Mouse (Mus musculus): Measurements from ENCODE around the gene Mettl5.

The Mettl5 gene

DNA sequence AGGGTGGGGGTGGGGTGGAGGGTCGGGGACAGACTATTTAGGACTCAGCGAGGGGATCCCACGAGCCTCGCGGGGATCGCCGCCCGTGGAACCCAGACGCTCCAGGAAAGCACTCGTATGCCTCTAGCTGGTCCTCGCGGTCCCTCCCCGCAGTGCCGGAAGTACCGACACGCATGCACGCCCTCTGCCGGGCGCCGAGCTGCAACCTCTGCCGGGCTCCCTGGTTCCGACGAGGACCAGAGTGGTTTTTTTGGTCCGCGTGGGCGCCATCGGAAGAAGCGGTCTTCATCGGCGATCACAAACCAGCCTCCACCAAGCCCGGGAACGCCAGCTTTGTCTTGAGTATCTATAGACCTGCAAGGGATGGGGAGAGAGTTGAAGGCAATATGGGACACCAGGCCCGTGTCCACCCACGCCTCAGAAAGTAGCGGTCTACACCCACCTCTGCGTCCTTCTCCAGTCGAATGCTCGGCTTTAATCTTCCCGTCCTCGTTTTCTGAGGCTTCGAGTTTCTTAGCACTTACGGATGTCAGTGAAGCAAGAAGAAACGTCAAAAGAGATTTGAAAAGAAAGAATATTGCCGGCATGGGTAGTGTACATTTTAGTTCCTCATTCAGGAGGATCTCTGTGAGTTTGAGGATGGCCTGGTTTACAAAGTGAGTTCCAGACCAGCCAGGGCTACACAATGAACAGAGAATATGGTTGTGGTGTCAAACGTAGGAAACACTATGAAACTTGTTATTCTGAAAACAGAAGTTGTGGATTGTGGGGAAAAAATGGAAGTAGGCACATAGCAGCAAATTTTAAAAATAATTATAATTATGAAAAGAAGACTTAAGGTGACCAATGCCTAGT is at the start of gene Mettl5:
TSS of gene Mettl5 (minus strand) at position 165 of the 855 bp plus-strand sequence.
- WGBS: 1% methylated on average over 45 of the region's 45 CpGs

DNA sequence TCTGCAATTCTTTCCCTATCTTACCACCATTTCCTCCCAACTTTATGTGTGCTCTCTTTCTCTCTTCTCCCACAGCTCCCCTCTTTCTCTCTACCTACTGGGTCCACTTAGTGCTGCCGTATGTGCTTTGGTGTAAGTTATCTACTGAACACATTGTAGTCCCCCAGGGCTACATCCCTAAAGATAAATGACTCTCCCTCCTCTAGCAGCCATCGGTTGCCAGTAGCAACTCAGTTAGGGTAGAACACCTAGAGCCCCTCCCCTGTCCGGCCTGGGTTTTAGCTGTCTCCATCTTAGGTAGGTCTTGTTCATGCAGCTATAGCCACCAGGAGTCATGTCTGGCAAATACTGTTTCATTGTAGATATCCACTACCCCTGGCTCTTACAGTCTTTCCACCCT is 39.5 kb upstream of the Mettl5 start:
- WGBS: 90% methylated on average over 3 of the region's 3 CpGs

DNA sequence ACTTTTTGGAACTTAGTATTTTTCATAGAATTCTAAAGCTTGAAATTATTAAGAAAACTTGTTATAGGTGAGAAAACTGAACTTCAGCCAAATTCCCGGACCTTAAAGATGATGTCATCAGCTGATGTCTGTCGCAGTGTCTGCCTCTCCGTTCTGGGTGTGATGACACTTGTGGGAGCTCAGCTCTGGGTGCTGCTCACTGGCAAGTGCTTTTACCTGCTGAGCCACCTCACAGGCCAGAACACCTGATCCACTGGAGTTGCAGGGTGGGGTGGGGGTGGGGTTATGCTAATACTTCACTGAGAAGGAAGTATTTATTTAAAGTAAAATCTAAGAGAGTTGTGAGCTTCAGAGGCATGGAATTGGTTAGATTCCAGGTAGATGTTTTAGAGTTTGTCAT is 31.9 kb upstream of the Mettl5 start:
- 64% methylated on average over 3 of the region's 3 CpGs for WGBS

DNA sequence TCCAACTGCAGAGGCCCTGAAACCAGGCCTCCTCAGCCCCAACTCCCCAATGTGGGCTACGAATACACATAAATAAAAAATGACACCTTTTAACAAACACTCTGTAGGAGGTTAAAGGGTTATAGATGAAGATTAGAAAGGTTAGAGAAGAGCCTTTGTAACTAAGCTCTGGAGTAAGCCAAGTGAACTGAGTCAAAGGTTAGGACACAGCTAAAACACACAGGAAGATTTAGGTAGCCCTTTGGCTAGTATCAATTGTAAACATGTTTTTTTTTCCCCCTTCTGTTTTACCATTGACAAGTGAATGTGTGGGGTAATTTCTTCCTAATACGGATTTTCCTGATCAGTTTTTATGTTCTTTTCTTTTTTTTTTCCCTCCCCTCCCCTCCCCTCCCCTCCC is 27.4 kb upstream of the Mettl5 start:
- WGBS: 59% methylated on average over 2 of the region's 2 CpGs

DNA sequence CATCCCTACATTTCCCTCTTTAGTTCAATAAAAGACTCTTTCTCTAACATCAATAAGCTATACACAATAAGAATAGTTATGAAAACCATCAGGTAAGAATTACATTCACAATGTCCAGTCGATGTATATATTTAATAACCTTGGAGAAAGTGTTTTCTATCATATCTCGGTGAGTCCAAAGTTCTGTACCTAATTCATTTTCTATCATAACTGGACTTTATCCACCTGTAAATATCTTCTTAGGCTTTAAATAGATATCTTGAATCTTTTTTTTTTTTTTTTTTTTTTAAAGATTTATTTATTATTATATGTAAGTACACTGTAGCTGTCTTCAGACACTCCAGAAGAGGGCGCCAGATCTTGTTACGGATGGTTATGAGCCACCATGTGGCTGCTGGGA is 22.0 kb upstream of the Mettl5 start:
- 85% methylated on average over 4 of the region's 4 CpGs for whole genome bisulfite sequencing

DNA sequence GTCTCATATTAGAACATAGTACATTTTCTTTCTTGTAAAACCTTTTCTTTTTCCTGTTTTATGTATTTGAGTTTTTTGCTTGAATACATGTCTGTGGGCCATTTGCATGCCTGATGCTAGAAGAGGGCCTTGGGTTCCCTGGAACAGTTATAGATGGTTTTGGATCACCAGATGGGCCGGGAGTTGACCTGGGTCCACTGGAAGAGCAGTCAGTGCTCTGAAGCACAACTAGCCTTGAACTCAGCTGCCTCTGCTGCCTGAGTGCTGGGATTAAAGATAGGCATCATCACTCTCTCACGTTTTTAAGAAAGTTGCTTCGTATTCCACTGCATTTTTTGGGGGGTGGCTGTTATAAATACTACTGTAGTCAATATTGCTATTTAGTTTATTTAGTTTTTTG is 18.1 kb upstream of the Mettl5 start:
- WGBS: 73% methylated on average over 3 of the region's 3 CpGs

DNA sequence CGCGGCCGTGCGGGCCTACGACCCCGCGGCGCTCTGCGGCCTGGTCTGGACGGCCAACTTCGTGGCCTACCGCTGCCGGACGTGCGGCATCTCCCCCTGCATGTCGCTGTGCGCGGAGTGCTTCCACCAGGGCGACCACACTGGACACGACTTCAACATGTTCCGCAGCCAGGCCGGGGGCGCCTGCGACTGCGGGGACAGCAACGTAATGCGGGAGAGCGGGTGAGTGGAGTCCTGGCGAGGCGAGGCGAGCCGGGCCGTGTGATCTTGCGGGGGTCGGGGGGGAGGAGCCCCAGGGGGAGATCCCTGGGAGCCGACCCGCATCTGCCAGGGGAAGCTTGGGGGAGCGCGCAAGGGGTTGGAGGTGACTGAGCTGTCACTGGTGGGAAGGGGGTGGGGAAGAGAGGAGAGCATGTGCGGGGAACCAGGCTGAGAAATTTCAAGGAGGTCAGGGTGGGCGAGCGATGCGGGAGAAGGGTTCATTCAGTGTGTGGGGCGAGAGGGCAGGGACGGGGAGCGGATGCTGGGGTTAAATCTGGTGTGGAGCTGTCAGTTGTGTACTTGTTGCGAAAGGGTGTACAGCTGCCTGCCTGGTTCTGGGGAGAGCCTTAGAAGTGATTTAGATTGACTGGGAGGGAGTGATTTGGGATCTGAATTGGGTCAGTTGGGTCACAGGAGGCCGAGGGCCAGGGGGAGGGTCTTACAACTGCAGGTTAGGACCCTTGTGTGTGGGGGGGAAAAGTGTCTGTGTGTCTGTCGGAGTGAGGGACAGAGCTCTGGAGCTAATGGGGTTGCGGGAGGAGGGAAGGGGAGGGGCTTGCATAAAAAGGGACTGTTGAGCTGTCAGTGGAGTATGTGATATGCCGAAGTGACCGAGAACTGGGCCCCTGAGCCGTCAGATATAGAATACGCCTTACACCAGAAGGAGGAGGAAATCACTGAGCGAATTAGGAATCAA is 12.5 kb upstream of the Mettl5 start:
- WGBS: under 1% methylated on average over 55 of the region's 55 CpGs

DNA sequence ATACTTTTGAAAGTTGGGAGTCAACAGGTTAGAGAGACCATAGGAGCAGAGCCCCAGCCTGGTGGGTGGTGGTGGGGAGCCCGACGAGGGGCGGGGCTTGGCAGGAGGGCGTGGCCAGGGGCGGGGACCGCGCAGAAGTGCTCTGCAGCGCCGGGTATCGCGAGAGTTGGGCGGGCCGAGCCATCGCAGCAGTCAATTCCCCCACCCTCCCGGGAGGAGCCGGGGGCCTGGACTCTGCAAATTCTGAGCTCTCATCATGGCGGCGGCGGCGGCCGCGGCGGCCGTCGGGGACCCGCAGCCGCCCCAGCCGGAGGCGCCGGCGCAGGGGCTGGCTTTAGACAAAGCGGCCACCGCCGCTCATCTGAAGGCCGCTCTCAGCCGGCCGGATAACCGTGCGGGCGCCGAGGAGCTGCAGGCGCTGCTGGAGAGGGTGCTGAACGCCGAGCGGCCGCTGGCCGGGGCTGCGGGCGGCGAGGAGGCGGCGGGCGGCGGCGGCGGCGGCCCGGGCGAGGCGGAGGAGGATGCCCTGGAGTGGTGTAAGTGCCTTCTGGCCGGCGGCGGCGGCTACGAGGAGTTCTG is 11.7 kb upstream of the Mettl5 start, which contains the start of gene Ubr3:
TSS of gene Ubr3 (plus strand) at position 208 of the 579 bp plus-strand sequence.
- under 1% methylated on average over 58 of the region's 65 CpGs for WGBS

DNA sequence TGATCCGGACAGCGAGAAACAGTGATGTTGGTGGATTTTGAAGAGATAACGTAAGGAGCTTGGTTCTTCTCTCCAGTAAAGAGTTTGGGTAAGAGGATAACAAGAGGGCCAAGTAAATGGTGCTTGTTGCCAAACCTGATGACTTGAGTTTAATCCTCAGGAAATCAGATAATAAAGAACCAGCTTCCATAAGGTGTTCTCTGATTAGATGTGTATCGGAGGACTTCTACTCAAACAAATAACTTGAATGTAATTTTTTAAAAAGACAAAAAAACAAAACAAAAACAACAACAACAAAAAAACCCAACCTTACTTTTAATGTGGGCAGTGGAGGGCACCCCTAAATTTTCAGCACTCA is 10.8 kb upstream of the Mettl5 start:
- WGBS: 97% methylated on average over 4 of the region's 4 CpGs

DNA sequence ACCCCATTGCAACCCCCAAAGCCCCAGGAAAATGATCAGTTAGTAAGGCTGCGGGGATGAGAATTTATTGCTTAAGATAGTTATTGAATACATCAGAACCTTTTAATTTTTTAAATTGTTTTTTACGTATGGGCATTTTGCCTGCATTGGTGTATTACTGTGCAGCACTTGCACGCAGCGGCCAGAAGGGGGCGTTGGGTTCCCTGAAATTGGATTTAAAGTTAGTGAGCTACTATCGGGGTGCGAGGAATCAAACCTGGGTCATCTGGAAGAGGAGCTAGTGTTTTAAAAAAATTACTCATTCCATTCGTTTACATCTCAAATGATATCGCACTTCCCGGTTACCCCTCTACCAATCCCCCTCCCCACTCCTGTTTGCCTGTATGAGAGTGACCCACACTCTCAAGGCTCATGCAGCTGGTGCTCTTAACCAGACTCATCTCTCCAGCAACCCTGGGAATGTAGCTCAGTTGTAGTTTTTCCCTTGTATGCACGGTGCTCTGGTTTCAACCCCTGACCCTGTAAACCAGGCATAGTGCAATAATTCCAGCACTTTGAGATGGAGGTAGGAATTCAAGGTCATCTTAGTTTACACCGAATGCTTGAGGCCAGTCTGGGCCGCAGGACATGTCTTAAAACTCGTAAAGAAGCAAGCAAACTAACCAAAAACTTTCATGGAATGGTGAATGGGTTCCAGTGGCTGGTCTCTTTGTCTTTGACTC is 10.2 kb upstream of the Mettl5 start:
- WGBS: 66% methylated on average over 14 of the region's 14 CpGs

DNA sequence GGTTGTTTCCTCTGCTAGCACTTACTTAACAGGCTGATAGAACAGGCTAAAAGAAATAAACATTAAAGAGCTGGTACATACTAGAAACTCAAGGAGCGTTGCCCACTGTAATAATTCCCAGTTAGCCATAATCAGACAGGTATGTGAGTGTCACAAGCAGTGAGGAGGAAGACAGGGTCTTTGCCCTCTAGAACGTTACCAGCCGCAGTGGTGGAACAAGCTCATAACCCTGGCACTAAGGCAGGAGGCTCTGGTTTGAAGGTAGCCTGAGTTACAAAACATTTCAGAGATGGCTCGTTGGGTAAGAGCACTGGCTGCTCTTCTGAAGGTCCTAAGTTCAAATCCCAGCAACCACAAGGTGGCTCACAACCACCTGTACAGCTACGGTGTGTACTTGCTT is 8.5 kb upstream of the Mettl5 start:
- WGBS: 87% methylated on average over 5 of the region's 5 CpGs

DNA sequence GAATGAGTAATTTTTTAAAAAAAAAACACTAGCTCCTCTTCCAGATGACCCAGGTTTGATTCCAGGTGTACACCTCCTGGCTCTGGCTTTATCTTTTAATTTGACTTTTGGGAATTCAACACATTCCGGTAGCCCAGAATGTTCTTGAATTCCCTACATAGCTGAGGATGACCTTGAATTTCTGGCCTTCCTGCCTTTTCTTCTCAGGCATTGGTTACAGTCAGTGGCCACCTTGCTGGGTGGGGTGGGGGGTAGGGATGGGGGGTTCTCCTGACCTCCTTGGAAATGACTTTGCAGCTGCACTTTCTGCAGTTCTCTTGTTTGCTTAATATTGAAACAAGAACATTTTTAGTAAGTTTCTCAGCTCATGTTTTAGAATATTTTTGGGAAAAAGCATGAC is 7.7 kb upstream of the Mettl5 start:
- 76% methylated on average over 1 of the region's 1 CpGs for WGBS

DNA sequence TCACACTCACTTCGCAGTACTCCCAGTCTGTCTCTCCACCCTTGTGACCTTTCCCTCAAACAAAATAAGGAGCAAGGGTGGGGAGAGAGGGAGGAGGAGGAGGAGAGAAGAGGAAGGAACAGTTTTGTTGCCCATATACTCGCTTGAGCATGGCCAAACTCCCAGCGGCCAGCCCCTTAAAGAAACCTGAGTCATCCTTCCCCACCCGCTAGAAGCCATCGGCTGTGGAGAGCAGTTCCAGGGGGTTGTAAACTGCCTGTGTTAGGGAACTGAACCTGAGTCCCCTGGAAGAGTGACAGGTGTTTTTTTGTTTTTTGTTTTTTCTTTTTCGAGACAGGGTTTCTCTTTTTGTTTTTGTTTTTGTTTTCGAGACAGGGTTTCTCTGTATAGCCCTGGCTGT is 5.4 kb upstream of the Mettl5 start:
- 66% methylated on average over 7 of the region's 7 CpGs for WGBS

DNA sequence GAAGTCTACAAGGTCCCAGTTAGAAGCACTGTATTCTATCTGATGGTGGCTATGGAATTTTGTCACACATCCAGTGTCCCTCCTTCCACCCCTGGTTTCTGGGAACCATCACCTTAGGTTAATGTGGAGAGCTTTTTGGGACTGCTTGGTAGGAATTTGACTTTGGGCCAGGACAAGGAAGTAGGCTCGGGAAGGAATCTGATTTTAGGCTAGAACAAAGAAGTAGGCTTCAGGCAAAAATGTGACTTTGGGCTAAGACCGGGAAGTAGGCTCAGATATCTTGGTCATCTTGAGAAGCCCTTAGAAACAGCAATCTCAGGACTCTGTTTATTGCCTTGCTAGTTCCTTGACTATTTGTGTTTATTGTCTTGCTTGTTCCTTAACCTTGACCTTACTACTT is 3.5 kb upstream of the Mettl5 start:
- 68% methylated on average over 2 of the region's 2 CpGs for WGBS

DNA sequence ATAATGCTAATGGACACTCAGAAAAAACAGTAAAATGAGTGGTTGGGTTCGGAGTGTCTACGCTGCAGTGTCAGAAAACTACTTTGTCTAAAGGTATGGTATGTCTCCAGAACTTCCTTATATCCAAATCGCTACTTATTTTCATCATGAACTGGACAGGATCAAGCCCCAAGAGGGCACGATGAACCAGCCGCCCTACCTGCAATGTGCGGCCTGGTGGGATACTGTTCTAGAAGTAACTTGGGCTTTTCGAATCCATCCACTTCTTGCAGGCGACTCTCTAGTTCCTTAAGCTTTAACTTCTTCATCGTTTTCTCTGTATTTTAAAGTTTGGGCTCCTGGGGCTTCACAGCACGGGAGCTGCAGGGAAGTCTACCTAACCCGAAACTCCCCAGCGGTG is 365 bp downstream of the Mettl5 start:
- 5% methylated on average over 12 of the region's 12 CpGs for WGBS

DNA sequence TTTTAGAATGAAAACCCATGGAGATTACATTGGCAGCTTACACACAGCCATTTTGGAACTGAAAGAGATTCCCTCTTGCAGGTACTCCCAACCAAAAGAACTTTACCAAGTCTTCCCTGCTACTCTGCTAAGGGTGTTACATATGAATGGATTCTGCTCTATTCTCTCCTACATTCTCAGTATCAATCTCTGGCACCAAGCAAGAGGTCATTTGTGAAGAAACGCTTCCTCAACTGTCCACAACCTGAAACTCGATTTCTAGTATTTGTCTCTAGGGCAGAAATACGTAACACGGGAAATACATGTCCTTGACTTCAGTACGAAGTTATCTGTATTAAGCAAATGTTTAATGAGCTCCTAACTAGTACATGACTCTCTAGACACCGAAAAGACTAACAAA is 834 bp downstream of the Mettl5 start:
- 54% methylated on average over 6 of the region's 6 CpGs for WGBS

DNA sequence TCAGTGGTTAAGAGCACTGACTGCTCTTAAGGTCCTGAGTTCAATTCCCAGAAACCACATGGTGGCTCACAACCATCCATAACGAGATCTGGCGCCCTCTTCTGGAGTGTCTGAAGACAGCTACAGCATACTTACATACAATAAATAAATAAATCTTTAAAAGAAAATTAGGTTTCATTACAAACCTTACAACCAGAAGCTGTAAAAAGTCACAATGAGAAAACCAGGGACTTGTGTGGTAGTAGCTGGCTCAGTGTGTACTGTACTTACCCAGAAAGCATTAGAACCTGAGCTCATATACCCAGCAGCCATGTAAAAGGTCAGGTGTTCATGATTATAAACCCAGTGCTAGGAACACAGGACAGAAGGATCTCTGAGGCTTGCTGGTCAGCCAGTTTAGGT is 1.4 kb downstream of the Mettl5 start:
- WGBS: 76% methylated on average over 2 of the region's 2 CpGs

DNA sequence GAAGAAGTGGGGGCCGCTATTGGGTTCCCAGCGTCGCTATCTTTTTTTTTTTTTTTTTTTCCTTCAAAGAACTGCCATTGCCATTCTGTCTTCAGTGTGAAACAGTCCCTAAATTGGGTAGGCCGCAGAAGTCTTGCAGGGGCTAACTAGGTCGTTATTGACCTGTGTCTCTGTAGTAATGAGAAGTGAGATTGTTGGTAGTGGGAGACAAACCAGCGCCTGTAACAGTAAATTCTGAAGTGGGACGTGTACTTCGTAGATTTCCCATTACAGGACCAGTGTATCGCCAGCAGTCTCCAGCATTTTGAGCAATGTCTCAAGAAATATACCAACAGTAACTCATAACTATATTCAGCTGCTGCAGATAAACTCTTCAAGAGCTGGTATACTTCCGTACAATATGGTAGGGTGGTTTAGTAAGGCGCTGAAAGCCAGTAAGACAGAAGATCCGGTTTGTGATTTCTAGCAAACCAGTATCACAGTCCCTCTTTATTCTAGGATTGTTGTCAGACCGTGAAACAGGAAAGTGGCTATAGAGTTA is 23.2 kb downstream of the Mettl5 start:
- under 1% methylated on average over 13 of the region's 13 CpGs for WGBS

DNA sequence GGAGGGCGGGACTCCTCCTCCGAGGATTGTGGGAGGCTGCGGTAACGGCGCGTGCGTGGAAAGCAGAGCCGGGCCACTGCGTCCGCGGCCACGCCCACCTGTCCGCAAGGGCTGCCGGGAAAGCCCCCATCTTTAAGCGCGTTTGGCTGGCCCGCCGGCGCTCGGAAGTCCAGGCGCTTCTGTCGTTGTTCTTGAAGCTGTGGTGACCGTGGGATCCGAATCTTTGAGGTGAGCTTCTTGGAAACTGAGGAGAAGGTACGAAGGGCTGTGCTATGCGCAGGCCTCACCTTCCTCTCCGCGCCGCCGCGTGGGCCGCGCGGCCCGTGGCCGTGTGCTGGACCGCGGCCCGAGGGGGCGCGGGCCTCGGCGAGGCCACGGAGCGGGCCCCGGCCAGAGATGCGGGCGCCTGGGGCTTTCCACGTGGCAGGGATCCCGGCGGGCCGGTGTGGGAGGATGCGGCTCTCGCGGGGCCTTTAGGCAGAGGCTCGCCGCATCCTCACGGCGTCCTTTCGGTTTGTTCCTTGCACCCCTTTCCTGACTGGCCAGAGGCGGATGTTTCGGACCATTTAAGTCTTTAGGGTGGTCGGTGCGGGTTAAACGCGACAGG is 23.8 kb downstream of the Mettl5 start, which contains the start of gene Ssb:
TSS of gene Ssb (plus strand) at position 78 of the 607 bp plus-strand sequence.
- 1% methylated on average over 66 of the region's 66 CpGs for WGBS

DNA sequence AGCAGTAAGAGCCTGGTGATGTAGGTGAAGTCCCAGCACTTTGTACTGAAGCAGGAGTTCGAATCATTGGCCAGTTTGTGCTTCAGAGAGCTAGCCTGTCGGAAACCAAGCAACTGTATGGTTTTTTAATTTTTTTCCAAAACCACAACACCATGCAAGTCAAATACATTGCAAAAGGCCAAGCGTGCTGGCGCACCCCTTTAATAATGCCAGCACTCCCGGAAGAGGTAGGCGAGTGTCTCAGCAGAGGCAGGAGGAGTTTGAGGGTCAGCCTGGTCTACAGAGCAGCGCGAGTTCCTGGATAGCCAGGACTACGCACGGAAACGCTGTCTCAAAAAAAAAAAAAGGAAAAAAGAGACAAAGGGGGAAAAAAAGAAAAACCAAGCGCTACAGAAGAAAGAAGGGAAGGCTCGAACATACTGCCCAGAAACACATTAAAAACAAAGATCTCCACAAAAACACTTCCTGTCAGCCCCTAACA is 24.4 kb downstream of the Mettl5 start:
- 6% methylated on average over 13 of the region's 13 CpGs for WGBS

DNA sequence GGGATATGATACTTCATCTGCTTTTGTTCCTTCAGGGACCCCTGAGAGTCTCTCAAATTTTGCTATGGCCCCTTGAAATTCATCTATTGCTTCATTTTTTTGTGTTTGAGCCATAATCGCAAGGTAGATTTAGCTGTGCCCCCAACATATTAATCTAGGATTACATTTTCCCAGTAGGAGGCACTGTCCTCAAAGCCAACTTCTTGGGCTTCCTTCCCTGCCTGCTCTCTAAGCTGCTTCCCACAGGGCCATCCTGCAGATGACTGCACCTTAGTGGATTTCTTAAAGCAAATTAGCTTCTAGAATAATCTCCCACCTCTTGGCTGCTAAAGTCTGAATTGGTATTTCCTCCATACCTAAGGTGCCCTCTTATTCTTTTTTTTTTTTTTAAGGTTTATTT is 27.5 kb downstream of the Mettl5 start:
- 71% methylated on average over 1 of the region's 1 CpGs for WGBS
